Mouse (Mus musculus) lung, postnatal 0 days (tissue): ENCODE data around the gene Pde10a. TPM values are rescaled to one million over a fixed set of nuclear protein-coding genes. Genes with fewer than 3 reads are reported as not detected.
A peak's percentile ranks its signal among the peaks of the same experiment; 100 is the strongest.

Source experiments
- ATAC-seq: fragments of 200-750 bp; cut with Nextera tagmentation; 2 replicates; pipeline ENCODE4 v1.8.0; 2017; ENCODE audit warnings: moderate library complexity
- DNase-seq: peaks from one replicate; pipeline ENCODE4 v3.0.0-alpha.2; 2016; ENCODE audit warnings: low spot score
- H3K27ac ChIP-seq: fragments of 300-500 bp; sonication (generic); 2 replicates; pipeline ENCODE4 v1.5.1; 2014; ENCODE audit warnings: antibody characterized with exemption, mild to moderate bottlenecking, low read length, mixed read lengths
- H3K27me3 ChIP-seq: fragments of 300-500 bp; sonication (generic); replicated peaks from 2 replicates; pipeline ENCODE4 v1.6.1; 2014; ENCODE audit warnings: low read length, mixed read lengths; ENCODE audit not compliant: insufficient read depth
- H3K36me3 ChIP-seq: fragments of 300-500 bp; sonication (generic); 2 replicates; pipeline ENCODE4 v1.6.1; 2014; ENCODE audit warnings: low read length, mixed read lengths; ENCODE audit not compliant: insufficient read depth
- H3K4me1 ChIP-seq: fragments of 300-500 bp; sonication (generic); 2 replicates; pipeline ENCODE4 v1.6.1; 2014; ENCODE audit warnings: antibody characterized with exemption, low read depth, low read length, mixed read lengths; ENCODE audit not compliant: insufficient read depth
- H3K4me2 ChIP-seq: fragments of 300-500 bp; sonication (generic); replicated peaks from 2 replicates; pipeline ENCODE4 v1.6.1; 2014; ENCODE audit warnings: low read depth, mild to moderate bottlenecking, low read length, moderate library complexity, mixed read lengths
- H3K4me3 ChIP-seq: fragments of 300-500 bp; sonication (generic); 2 replicates; pipeline ENCODE4 v1.5.1; 2014; ENCODE audit warnings: low read depth, low read length
- H3K9ac ChIP-seq: fragments of 300-500 bp; sonication (generic); replicated peaks from 2 replicates; pipeline ENCODE4 v1.6.1; 2014; ENCODE audit warnings: low read depth, mild to moderate bottlenecking
- H3K9me3 ChIP-seq: fragments of 300-500 bp; sonication (generic); 2 replicates; pipeline ENCODE4 v1.6.1; 2016; ENCODE audit warnings: low read length, mixed read lengths
- CTCF ChIP-seq: IDR thresholded peaks from 2 replicates; pipeline ENCODE4 v1.5.1; 2016; ENCODE audit warnings: antibody characterized with exemption, mild to moderate bottlenecking
- EP300 ChIP-seq: IDR thresholded peaks from 2 replicates; pipeline ENCODE4 v1.6.1; 2016; ENCODE audit warnings: antibody characterized with exemption, mild to moderate bottlenecking, control low read depth
- WGBS: fragments of 180-500 bp; shearing (Covaris S2); extraction: QIAGEN DNeasy Blood & Tissue Kit; methylation state at CpG from one replicate; pipeline ENCODE4 v1.1.7; 2014; 5-methylcytosine and 5-hydroxymethylcytosine counted together
- polyA plus RNA-seq: library from polyadenylated mRNA; unstranded; fragments of >200 nt; fragmentation: Nextera tagmentation; extraction: Ambion mirVana; gene quantifications from 2 replicates; pipeline ENCODE4 v1.2.1, GENCODE M21; 2015

Gene Pde10a
- polyA plus RNA-seq, 1 experiment from 2014 or later = 0.86 TPM

DNA sequence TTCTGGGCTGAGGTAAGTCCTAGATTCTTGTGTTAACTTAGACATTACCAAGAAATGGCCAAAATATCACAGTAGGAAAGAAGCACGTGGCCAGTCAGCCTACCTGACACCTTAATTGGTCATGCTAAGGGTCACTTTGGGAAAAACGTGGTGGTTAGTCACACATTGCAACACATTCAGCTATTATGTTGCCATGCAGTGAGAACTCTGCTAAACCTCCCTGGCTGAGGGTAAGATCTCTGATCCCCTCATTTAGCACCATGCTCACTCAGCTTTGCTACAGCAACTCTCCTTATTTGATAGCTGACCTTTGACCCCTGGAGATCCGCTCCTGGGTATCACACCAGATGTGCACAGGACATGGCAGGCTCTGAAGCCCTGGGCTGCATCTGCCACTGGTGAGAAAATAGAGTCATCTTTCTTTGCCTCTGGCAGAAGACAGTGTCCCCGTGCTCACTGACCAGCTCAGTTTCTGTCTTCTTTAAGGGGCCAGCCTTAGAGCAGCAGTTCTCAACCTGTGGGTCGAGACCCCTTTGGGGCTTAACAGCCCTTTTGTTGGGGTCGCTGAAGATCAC is 449.7 kb downstream of the Pde10a start:
- 0 out of 2 replicates have a peak, but pooled peaks have one; percentile 46 for TF ChIP-seq EP300
- no peak for TF ChIP-seq CTCF
- Histone ChIP-seq H3K27me3 (no peaks in the 10 kb centered on the region), H3K36me3 (no peaks in the 10 kb centered on the region), H3K27ac (no peak overlapping the region), H3K9me3 (no peaks in the 10 kb centered on the region), H3K9ac (no peak overlapping the region), H3K4me2 (no peak overlapping the region), H3K4me1 (no peaks in the 10 kb centered on the region), H3K4me3 (no peak overlapping the region)
- ATAC-seq (peak; percentile 56; the same call in 1 of the 2 replicates), DNase-seq (peak; percentile 38)
- 64% methylated on average over 6 of the region's 6 CpGs for WGBS

- Histone ChIP-seq H3K27ac (no peak overlapping the region), H3K4me2 (no peak overlapping the region), H3K9ac (no peak overlapping the region), H3K27me3 (no peaks in the 10 kb centered on the region), H3K4me1 (no peaks in the 10 kb centered on the region), H3K36me3 (no peaks in the 10 kb centered on the region), H3K4me3 (no peak overlapping the region), H3K9me3 (no peaks in the 10 kb centered on the region)
- no peak for ATAC-seq
- TF ChIP-seq EP300 (no peak), CTCF (no peak)
- 85% methylated on average over 6 of the region's 6 CpGs for WGBS
- DNase-seq = no peak
These were observed 451.6 kb downstream of the Pde10a start for GRCm38 (mm10) chr17:8976745-8977144.

DNA sequence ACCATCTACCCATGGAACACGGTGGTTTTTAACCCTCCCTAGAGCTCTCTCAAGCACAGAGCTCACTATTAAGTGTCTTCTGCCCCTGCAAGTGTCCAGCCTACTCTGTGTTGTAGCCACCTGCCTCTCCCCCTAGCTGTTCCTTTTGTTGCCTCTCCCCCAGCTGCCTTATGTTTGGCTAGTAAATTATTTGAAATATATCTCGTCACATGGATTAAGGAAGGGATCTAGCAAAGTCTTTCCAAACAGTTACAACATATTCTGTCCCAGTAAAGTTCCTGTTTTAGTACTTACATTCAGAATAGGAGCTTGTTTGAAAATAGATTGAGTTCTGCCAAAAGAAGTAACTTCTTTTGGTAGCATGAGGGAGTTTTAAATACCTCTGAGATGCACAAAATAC is 452.1 kb downstream of the Pde10a start:
- 67% methylated on average over 2 of the region's 2 CpGs for WGBS
- Histone ChIP-seq H3K9ac (no peak overlapping the region), H3K4me1 (no peaks in the 10 kb centered on the region), H3K27ac (no peak overlapping the region), H3K4me3 (no peak overlapping the region), H3K27me3 (no peaks in the 10 kb centered on the region), H3K36me3 (no peaks in the 10 kb centered on the region), H3K4me2 (no peak overlapping the region), H3K9me3 (no peaks in the 10 kb centered on the region)
- TF ChIP-seq EP300 = no peak
- no peak for TF ChIP-seq CTCF
- no peak for DNase-seq
- no peak for ATAC-seq

GRCm38 (mm10) chr17:8983576-8983975 is 458.4 kb downstream of the Pde10a start:
- no peaks in the 10 kb centered on the region; the same call in 1 of the 2 replicates for H3K4me1 ChIP-seq
- no peaks in the 10 kb centered on the region for H3K9me3 ChIP-seq
- H3K27me3 ChIP-seq = no peaks in the 10 kb centered on the region
- no peak for TF ChIP-seq EP300
- no peak for TF ChIP-seq CTCF
- no peak overlapping the region for H3K4me2 ChIP-seq
- no peak for DNase-seq
- H3K27ac ChIP-seq = no peak overlapping the region
- H3K9ac ChIP-seq = no peak overlapping the region
- no peak overlapping the region for H3K4me3 ChIP-seq
- WGBS = 72% methylated on average over 2 of the region's 2 CpGs
- no peak for ATAC-seq
- no peaks in the 10 kb centered on the region for H3K36me3 ChIP-seq

DNA sequence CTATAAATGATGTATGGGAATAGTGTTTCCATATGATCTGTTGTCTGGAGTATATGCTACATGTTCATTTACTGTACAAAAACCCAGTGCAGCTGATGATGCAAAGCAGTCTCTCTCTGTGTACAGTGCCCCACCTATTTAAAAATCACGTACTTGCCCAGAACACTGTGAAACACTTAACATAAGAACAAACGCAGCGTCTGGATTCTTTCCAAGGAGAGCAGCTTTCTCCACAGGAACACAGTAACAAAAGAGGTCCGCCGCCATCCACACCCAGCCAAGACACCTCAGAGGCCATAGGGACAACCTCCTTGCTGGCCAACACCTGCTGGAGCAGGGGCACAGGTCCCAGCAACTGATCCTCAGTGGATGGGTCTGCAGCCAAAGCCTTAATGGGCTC is 460.5 kb downstream of the Pde10a start:
- H3K4me2 ChIP-seq = no peak overlapping the region
- no peaks in the 10 kb centered on the region for H3K36me3 ChIP-seq
- H3K9ac ChIP-seq = no peak overlapping the region
- TF ChIP-seq EP300 = peak; percentile 87
- no peak for TF ChIP-seq CTCF
- H3K27me3 ChIP-seq = no peaks in the 10 kb centered on the region
- no peaks in the 10 kb centered on the region for H3K9me3 ChIP-seq
- no peak overlapping the region for H3K27ac ChIP-seq
- no peak overlapping the region for H3K4me3 ChIP-seq
- ATAC-seq = peak; percentile 76
- peaks cover 6% of the 10 kb centered on the region; the same call in 1 of the 2 replicates for H3K4me1 ChIP-seq
- peak; percentile 85 for DNase-seq
- 25% methylated on average over 5 of the region's 5 CpGs for WGBS

- 76% methylated on average over 2 of the region's 2 CpGs for WGBS
- Histone ChIP-seq H3K4me2 (no peak overlapping the region), H3K27me3 (no peaks in the 10 kb centered on the region), H3K4me3 (no peak overlapping the region), H3K9ac (no peak overlapping the region), H3K27ac (no peak overlapping the region), H3K9me3 (no peaks in the 10 kb centered on the region), H3K4me1 (peaks cover 6% of the 10 kb centered on the region; the same call in 1 of the 2 replicates), H3K36me3 (no peaks in the 10 kb centered on the region)
- DNase-seq = no peak
- TF ChIP-seq EP300 (no peak), CTCF (no peak)
- ATAC-seq = no peak
These were observed 461.4 kb downstream of the Pde10a start for GRCm38 (mm10) chr17:8986551-8986950.
